In genomic region chr10:49456791-49457190, GRCm38 (mm10) we compare ENCODE assay signal across 33 mouse cellular contexts.
"Had no signal": no experiment of that assay in that cellular context is flagged by ENCODE, and none has a peak within 500 bp of the region (broad histone marks: within the 10 kb centered on the region; RNA-seq: fewer than 3 reads in every experiment).

No protein-coding gene starts in this region.

- H3K9me3 ChIP-seq: limb, embryonic 10.5 days; limb, embryonic 12.5 days; limb, embryonic 13.5 days; limb, embryonic 15.5 days; liver, embryonic 12.5 days; liver, embryonic 13.5 days; liver, embryonic 15.5 days; lung, embryonic 15.5 days; megakaryocyte, embryonic 14.5 days; midbrain, embryonic 10.5 days; midbrain, embryonic 12.5 days; midbrain, embryonic 13.5 days; midbrain, embryonic 15.5 days; neural tube, embryonic 12.5 days; neural tube, embryonic 13.5 days had no signal

- H3K4me1 ChIP-seq: limb, embryonic 10.5 days; limb, embryonic 12.5 days; limb, embryonic 13.5 days; limb, embryonic 15.5 days; liver, embryonic 12.5 days; liver, embryonic 13.5 days; liver, embryonic 15.5 days; lung, embryonic 15.5 days; megakaryocyte, embryonic 14.5 days; midbrain, embryonic 10.5 days; midbrain, embryonic 12.5 days; midbrain, embryonic 13.5 days; midbrain, embryonic 15.5 days; neural tube, embryonic 12.5 days; neural tube, embryonic 13.5 days had no signal

- H3K27ac ChIP-seq: limb, embryonic 10.5 days; limb, embryonic 12.5 days; limb, embryonic 13.5 days; limb, embryonic 15.5 days; liver, embryonic 12.5 days; liver, embryonic 13.5 days; liver, embryonic 14.5 days; liver, embryonic 15.5 days; lung, embryonic 15.5 days; macrophage; midbrain, embryonic 10.5 days; midbrain, embryonic 12.5 days; midbrain, embryonic 13.5 days; midbrain, embryonic 15.5 days; neural tube, embryonic 12.5 days; neural tube, embryonic 13.5 days had no signal

- H3K4me3 ChIP-seq: limb, embryonic 10.5 days; limb, embryonic 12.5 days; limb, embryonic 13.5 days; limb, embryonic 15.5 days; liver, embryonic 12.5 days; liver, embryonic 13.5 days; liver, embryonic 15.5 days; lung, embryonic 15.5 days; megakaryocyte, embryonic 14.5 days; midbrain, embryonic 10.5 days; midbrain, embryonic 12.5 days; midbrain, embryonic 13.5 days; midbrain, embryonic 15.5 days; myocyte; neural tube, embryonic 12.5 days; neural tube, embryonic 13.5 days had no signal

- H3K4me2 ChIP-seq: limb, embryonic 12.5 days; limb, embryonic 13.5 days; limb, embryonic 15.5 days; liver, embryonic 11.5 days; liver, embryonic 12.5 days; liver, embryonic 13.5 days; liver, embryonic 15.5 days; lung, embryonic 14.5 days; lung, embryonic 15.5 days; midbrain, embryonic 11.5 days; midbrain, embryonic 12.5 days; midbrain, embryonic 13.5 days; midbrain, embryonic 15.5 days; neural tube, embryonic 12.5 days; neural tube, embryonic 13.5 days had no signal

- ATAC-seq: liver, embryonic 12.5 days; liver, postnatal 0 days; lung, postnatal 0 days; midbrain, embryonic 13.5 days; midbrain, embryonic 15.5 days; midbrain, embryonic 16.5 days had no signal

- DNase-seq: left cerebral cortex, postnatal 4 days; liver; liver, embryonic 13.5 days; liver, postnatal 0 days; lung, adult 18-20 months; lung, adult 2 months; lung, embryonic 14.5 days; lung, postnatal 10 days; lung, postnatal 14 days; lung, postnatal 36 days; lung, postnatal 4 days; midbrain, embryonic 14.5 days had no signal

- H3K27me3 ChIP-seq: limb, embryonic 12.5 days; limb, embryonic 13.5 days; limb, embryonic 15.5 days; liver, embryonic 12.5 days; liver, embryonic 13.5 days; liver, embryonic 15.5 days; lung, embryonic 15.5 days; megakaryocyte, embryonic 14.5 days; midbrain, embryonic 12.5 days; midbrain, embryonic 13.5 days; midbrain, embryonic 15.5 days; neural tube, embryonic 12.5 days; neural tube, embryonic 13.5 days had no signal

- H3K36me3 ChIP-seq: limb, embryonic 10.5 days; limb, embryonic 12.5 days; limb, embryonic 13.5 days; limb, embryonic 15.5 days; liver, embryonic 12.5 days; liver, embryonic 13.5 days; liver, embryonic 15.5 days; lung, embryonic 15.5 days; midbrain, embryonic 10.5 days; midbrain, embryonic 12.5 days; midbrain, embryonic 13.5 days; midbrain, embryonic 15.5 days; neural tube, embryonic 12.5 days; neural tube, embryonic 13.5 days had no signal

- H3K9ac ChIP-seq: limb, embryonic 12.5 days; limb, embryonic 13.5 days; limb, embryonic 15.5 days; liver, embryonic 12.5 days; liver, embryonic 13.5 days; liver, embryonic 14.5 days; liver, embryonic 15.5 days; liver, postnatal 0 days; lung, embryonic 14.5 days; lung, embryonic 15.5 days; midbrain, embryonic 12.5 days; midbrain, embryonic 13.5 days; midbrain, embryonic 15.5 days; neural tube, embryonic 12.5 days; neural tube, embryonic 13.5 days had no signal
